Mouse (Mus musculus) myocyte (in vitro differentiated cells): ENCODE results near the gene Gucy2d.

Experiments used
- MAX ChIP-seq: IDR thresholded peaks from one replicate; pipeline ENCODE4 v1.6.1; 2011; ENCODE audit warnings: low read depth, mild to moderate bottlenecking, control low read depth
- POLR2A ChIP-seq: IDR thresholded peaks from one replicate; pipeline ENCODE4 v1.6.1; 2011; ENCODE audit warnings: low read depth, mild to moderate bottlenecking, control low read depth, moderate library complexity; ENCODE audit not compliant: insufficient read length
- REST ChIP-seq: IDR thresholded peaks from one replicate; pipeline ENCODE4 v1.6.1; 2011; ENCODE audit warnings: mild to moderate bottlenecking, control low read depth, moderate library complexity; ENCODE audit not compliant: insufficient read depth, insufficient read length
- TCF12 ChIP-seq: IDR thresholded peaks from one replicate; pipeline ENCODE4 v1.6.1; 2011; ENCODE audit warnings: mild to moderate bottlenecking, control low read depth; ENCODE audit not compliant: poor library complexity, insufficient read depth, severe bottlenecking
- USF1 ChIP-seq: IDR thresholded peaks from one replicate; pipeline ENCODE4 v1.6.1; 2011; ENCODE audit warnings: low read depth, mild to moderate bottlenecking, control low read depth, moderate library complexity

- TF ChIP-seq TCF12 (no peak), MAX (no peak), POLR2A (no peak), USF1 (no peak), REST (no peak)
These were observed 48.9 kb downstream of the Gucy2d start, which contains the start of gene Lrrc32 for GRCm38 (mm10) chr7:98489131-98489530.
